Mouse (Mus musculus) myocyte (in vitro differentiated cells): ENCODE measurements around the gene Jdp2. TPM values are rescaled to one million over a fixed set of nuclear protein-coding genes. Genes with fewer than 3 reads are reported as not detected.

ENCODE experiments used
- H3K27me3 ChIP-seq: one replicate; pipeline ENCODE4 v1.6.1; 2011; ENCODE audit not compliant: control insufficient read depth, insufficient read depth, insufficient read length
- H3K36me3 ChIP-seq: one replicate; pipeline ENCODE4 v1.6.1; 2011; ENCODE audit not compliant: control insufficient read depth, insufficient read depth
- H3K4me2 ChIP-seq: one replicate; pipeline ENCODE4 v1.6.1; 2011; ENCODE audit warnings: low read depth, control low read depth
- H3K4me3 ChIP-seq: one replicate; pipeline ENCODE4 v1.5.1; 2011; ENCODE audit warnings: mild to moderate bottlenecking, control low read depth, moderate library complexity
- H3K79me2 ChIP-seq: one replicate; pipeline ENCODE4 v1.6.1; 2011; ENCODE audit not compliant: control insufficient read depth, insufficient read depth
- H3ac ChIP-seq: one replicate; pipeline ENCODE4 v1.6.1; 2011; ENCODE audit not compliant: control insufficient read depth, insufficient read length
- CEBPB ChIP-seq: IDR thresholded peaks from 2 replicates; pipeline ENCODE4 v1.6.1; 2011; ENCODE audit warnings: mild to moderate bottlenecking, moderate library complexity; ENCODE audit not compliant: poor library complexity, insufficient read depth, severe bottlenecking
- E2F4 ChIP-seq: IDR thresholded peaks from one replicate; pipeline ENCODE4 v1.6.1; 2011; ENCODE audit warnings: mild to moderate bottlenecking, control low read depth, moderate library complexity; ENCODE audit not compliant: insufficient read depth
- MAX ChIP-seq: IDR thresholded peaks from one replicate; pipeline ENCODE4 v1.6.1; 2011; ENCODE audit warnings: low read depth, mild to moderate bottlenecking, control low read depth
- MYOD1 ChIP-seq, 3 experiments: IDR thresholded peaks; one replicate each; pipeline ENCODE4 v1.6.1; 2011; ENCODE audit warnings: control low read depth in 2 of 3, low read depth in 2 of 3, mild to moderate bottlenecking in 2 of 3, moderate library complexity in 1 of 3; ENCODE audit not compliant: insufficient read length in 2 of 3, control insufficient read depth in 1 of 3
- MYOG ChIP-seq, 3 experiments: IDR thresholded peaks; one replicate each; pipeline ENCODE4 v1.6.1; 2011; ENCODE audit warnings: control low read depth in 2 of 3, low read depth in 2 of 3, mild to moderate bottlenecking in 2 of 3; ENCODE audit not compliant: insufficient read length in 2 of 3, control insufficient read depth in 1 of 3, insufficient read depth in 1 of 3
- POLR2A ChIP-seq: IDR thresholded peaks from one replicate; pipeline ENCODE4 v1.6.1; 2011; ENCODE audit warnings: low read depth, mild to moderate bottlenecking, control low read depth, moderate library complexity; ENCODE audit not compliant: insufficient read length
- POLR2AphosphoS2 ChIP-seq: IDR thresholded peaks from one replicate; pipeline ENCODE4 v1.6.1; 2011; ENCODE audit warnings: low read depth, control low read depth; ENCODE audit not compliant: insufficient read length
- REST ChIP-seq: IDR thresholded peaks from one replicate; pipeline ENCODE4 v1.6.1; 2011; ENCODE audit warnings: mild to moderate bottlenecking, control low read depth, moderate library complexity; ENCODE audit not compliant: insufficient read depth, insufficient read length
- SRF ChIP-seq: IDR thresholded peaks from one replicate; pipeline ENCODE4 v1.6.1; 2011; ENCODE audit warnings: low read depth; ENCODE audit not compliant: control insufficient read depth, insufficient read length
- TCF12 ChIP-seq: IDR thresholded peaks from one replicate; pipeline ENCODE4 v1.6.1; 2011; ENCODE audit warnings: mild to moderate bottlenecking, control low read depth; ENCODE audit not compliant: poor library complexity, insufficient read depth, severe bottlenecking
- TCF3 ChIP-seq: IDR thresholded peaks from one replicate; pipeline ENCODE4 v1.6.1; 2011; ENCODE audit warnings: low read depth, control low read depth; ENCODE audit not compliant: insufficient read length
- USF1 ChIP-seq: IDR thresholded peaks from one replicate; pipeline ENCODE4 v1.6.1; 2011; ENCODE audit warnings: low read depth, mild to moderate bottlenecking, control low read depth, moderate library complexity
- polyA plus RNA-seq: library from polyadenylated mRNA; unstranded; fragments of >200 nt; fragmentation: generic; extraction: Trizol; gene quantifications from one replicate; pipeline ENCODE4 v1.2.1, GENCODE M21; 2012; ENCODE audit warnings: missing spikeins

Gene Jdp2
- polyA plus RNA-seq, 1 experiment: 72.9 TPM

GRCm38 (mm10) chr12:85679117-85679516, 80.3 kb downstream of the Jdp2 start:
- Histone ChIP-seq H3K79me2 (no peaks in the 10 kb centered on the region), H3ac (no peak overlapping the region), H3K27me3 (peaks cover 17% of the 10 kb centered on the region), H3K36me3 (no peaks in the 10 kb centered on the region), H3K4me3 (no peak overlapping the region), H3K4me2 (no peak overlapping the region)
- TF ChIP-seq REST (no peak), MAX (no peak), CEBPB (no peak), POLR2A (no peak), MYOD1 (IDR thresholded peaks at IDR 0.05; ENCODE audit: control insufficient read depth in 1 of 3, insufficient read length in 2 of 3, low read depth in 2 of 3) (no peak), SRF (no peak), MYOG (IDR thresholded peaks at IDR 0.05; ENCODE audit: control insufficient read depth in 1 of 3, insufficient read depth in 1 of 3, insufficient read length in 2 of 3, low read depth in 2 of 3) (no peak), USF1 (no peak), E2F4 (no peak), TCF12 (no peak), POLR2AphosphoS2 (no peak), TCF3 (no peak)

DNA sequence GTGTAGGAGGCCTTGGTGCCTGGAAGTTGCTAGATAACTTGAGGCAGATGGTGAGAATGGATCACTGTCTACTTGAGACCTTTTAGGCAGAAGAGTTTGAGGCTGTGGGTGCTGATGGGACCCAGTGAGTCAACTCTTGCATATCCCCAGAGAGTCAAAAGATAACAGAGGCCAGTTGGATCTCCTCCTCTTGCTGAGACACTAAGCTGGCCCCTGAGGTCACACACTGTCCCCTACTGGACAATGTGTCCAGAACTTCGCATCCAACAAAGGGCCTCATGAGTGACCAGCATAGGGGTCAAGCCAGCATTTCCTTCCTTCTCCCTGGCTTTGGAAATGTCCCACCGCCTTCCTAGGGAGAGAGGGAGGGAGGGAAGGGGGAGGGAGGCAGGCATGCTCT, 81.0 kb downstream of the Jdp2 start:
- H3ac ChIP-seq: no peak overlapping the region
- no peaks in the 10 kb centered on the region for H3K36me3 ChIP-seq
- no peak overlapping the region for H3K4me2 ChIP-seq
- peaks cover 15% of the 10 kb centered on the region for H3K27me3 ChIP-seq
- no peak overlapping the region for H3K4me3 ChIP-seq
- H3K79me2 ChIP-seq: no peaks in the 10 kb centered on the region
- TF ChIP-seq CEBPB: no peak
- TF ChIP-seq MYOD1 (IDR thresholded peaks at IDR 0.05; ENCODE audit: control insufficient read depth in 1 of 3, insufficient read length in 2 of 3, low read depth in 2 of 3): no peak
- TF ChIP-seq MAX: no peak
- TF ChIP-seq TCF3: no peak
- TF ChIP-seq USF1: no peak
- no peak for TF ChIP-seq TCF12

DNA sequence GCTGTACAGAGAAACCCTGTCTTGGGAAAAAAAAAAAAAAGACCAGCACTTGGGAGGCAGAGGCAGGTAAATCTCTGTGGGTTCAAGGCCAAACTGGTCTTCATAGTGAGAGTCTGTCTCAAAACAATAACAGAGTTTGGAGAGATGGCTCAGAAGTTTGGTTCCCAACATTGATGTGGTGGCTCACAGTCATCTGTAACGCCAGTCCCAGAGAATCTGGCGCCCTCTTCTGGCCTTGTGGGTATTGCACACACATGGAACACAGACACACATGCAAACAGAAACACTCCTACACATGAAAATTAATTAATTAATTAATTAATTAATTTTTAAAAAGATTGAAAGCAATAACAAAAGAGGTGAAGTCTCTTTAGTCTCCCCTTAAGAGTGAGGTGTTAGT, 83.5 kb downstream of the Jdp2 start:
- Histone ChIP-seq H3ac (no peak overlapping the region), H3K79me2 (no peaks in the 10 kb centered on the region), H3K36me3 (no peaks in the 10 kb centered on the region), H3K27me3 (peaks cover 25% of the 10 kb centered on the region), H3K4me3 (no peak overlapping the region), H3K4me2 (no peak overlapping the region)
- TF ChIP-seq TCF3 (no peak), TCF12 (no peak), POLR2A (no peak), POLR2AphosphoS2 (no peak), USF1 (no peak)

- TF ChIP-seq POLR2AphosphoS2 (no peak), POLR2A (no peak), SRF (no peak), E2F4 (no peak), USF1 (no peak), MYOD1 (IDR thresholded peaks at IDR 0.05; ENCODE audit: control insufficient read depth in 1 of 3, insufficient read length in 2 of 3, low read depth in 2 of 3) (no peak)
- no peaks in the 10 kb centered on the region for H3K36me3 ChIP-seq
- H3K27me3 ChIP-seq: peaks cover 47% of the 10 kb centered on the region
- H3ac ChIP-seq: no peak overlapping the region
- H3K4me2 ChIP-seq: no peak overlapping the region
- no peak overlapping the region for H3K4me3 ChIP-seq
- no peaks in the 10 kb centered on the region for H3K79me2 ChIP-seq
Observed at GRCm38 (mm10) chr12:85684411-85685275, 85.8 kb downstream of the Jdp2 start.

GRCm38 (mm10) chr12:85686466-85687216, 87.8 kb downstream of the Jdp2 start, which contains the start of gene Batf:
TSS of gene Batf (plus strand) at chr12:85686669.
- TF ChIP-seq USF1 (peak; percentile 41), POLR2AphosphoS2 (no peak), MAX (no peak)
- no peaks in the 10 kb centered on the region for H3K79me2 ChIP-seq
- no peak within 1 kb of the TSS for H3K4me2 ChIP-seq
- H3ac ChIP-seq: no peak within 1 kb of the TSS
- peaks cover 41% of the 10 kb centered on the region for H3K27me3 ChIP-seq
- H3K36me3 ChIP-seq: no peaks in the 10 kb centered on the region
- H3K4me3 ChIP-seq: no peak within 1 kb of the TSS
